Mouse (Mus musculus) skeletal muscle tissue, adult 2 months (tissue): ENCODE results near the gene Psme2.

Source experiments
- DNase-seq: peaks from one replicate; pipeline ENCODE4 v3.0.0-alpha.2; 2012; ENCODE audit warnings: low read depth, low spot score

Gene Psme2

DNA sequence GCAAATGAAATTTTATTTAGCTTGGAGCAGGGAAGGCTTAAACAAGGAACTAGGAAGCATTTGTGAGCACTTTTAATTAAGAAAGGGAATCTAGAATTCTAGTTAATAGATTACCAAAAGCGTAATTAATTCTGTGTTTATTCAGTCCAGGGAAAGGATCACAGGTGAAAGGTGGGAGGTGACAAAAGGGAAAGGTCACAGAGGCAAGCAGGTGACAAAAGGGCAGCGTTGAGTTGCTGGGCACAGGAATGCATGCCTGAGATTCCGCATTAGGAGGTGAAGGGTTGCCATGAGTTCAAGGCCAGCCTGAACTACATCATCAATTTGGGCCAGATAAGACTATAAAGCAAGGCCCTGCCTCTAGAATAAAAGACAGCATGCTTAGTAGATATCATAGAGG, 23.4 kb downstream of the Psme2 start:
- DNase-seq, result no peak

DNA sequence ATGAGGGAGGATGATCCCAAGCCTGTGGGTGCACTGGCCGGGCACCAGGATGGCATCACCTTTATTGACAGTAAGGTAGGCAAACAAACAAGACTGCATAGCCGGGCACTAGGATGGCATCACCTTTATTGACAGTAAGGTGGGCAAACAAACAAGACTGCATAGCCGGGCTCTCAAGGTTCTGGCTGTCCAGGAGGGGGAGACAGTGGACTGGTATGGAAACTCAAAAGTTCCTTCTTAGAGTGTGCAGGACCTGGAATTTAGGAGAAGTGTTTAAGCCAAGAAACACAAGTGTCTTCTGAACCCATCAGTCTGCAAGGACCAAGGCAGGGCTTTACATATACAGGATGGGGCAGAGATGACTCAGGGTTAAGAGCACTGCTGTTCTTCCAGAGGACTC, 25.2 kb downstream of the Psme2 start:
- no peak for DNase-seq

- DNase-seq, result no peak
These were observed 27.7 kb downstream of the Psme2 start for GRCm38 (mm10) chr14:55563249-55563648.

DNA sequence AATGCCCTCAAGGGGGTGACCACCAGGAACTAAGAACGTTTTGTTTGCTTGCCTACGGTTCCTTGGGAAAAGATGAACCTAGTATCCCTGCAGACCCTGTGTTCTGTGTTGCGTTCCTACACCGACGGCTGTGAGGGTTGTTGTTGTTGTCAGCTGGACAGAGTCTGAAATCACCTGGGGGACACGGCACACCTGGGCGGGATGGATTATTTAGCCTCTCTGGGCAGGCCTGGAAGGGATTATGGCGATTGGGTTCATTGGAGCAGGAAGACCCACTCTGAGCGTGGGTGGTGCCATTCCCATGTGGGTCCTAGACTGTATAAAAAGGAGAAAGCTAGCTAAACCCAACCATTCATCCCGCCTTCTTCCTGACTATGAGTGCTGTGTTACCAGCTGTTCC, 29.1 kb downstream of the Psme2 start:
- DNase-seq, result no peak

DNA sequence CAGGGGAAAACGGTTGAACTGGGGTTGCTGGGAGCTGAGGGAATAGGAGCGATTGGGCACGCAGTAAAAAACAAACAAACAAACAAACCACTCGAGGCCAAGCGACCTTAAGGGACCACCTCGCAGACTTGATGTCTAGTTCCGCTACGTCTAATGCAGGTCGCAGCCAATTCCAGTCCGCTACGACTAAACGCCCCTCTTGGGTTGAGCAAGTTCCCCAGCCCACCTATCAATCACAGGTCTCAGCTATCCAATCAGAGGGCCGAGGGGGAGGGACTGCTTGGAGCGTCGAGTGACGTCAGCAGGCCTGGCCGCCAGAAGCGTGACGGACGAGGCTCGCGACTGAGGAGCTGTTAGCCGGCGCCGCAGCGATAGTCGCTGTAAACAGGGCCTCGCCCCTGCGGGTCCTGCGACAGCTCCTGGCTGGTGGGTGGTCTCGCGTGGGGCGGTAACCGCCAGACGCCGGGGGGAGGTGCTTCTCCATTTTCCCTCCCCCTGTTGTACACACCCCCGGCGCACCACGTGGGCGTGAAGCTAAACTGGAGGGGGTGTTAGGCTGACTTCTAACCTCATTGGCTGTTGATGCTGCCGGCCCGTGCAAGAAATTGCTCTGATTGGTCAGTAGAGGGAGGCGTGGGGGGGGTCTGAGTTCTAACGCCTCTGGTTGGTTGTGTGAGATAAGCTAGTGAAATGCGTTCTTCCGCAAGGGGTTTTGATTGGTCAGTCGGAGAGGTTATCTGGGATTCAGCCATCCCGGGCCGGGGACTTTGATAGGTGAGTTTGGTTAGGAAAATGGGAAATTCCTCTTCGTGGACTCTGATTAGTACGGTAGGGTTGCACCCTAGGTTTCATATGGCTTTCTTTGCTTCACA, 30.5 kb downstream of the Psme2 start, which contains the start of gene A730061H03Rik:
TSS of gene A730061H03Rik (minus strand) at position 205 of the 872 bp plus-strand sequence.
- DNase-seq, result peak; percentile 99

DNA sequence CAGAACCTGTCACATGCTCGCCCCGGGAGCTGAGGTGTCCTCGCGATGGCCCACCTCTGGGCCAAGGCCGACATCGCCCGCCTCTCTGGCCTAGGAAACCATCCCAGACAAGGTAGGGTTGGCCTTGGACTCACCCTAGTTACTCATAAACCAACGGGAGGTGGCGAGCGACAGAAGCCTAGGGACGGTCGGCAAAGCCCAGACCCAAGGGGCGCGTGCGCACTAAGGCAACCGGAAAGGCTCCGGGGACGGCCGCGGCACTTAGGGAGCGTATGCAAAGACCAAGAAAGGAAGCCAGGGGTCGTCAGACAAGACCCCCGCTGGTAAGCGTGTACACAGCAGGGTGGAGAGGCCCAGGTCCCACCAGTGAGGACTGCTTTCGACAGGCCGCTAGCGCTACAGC, 31.1 kb downstream of the Psme2 start, which contains the start of gene Dcaf11:
TSS of gene Dcaf11 (plus strand) at position 208 of the 403 bp plus-strand sequence.
- DNase-seq, result peak; percentile 95

DNA sequence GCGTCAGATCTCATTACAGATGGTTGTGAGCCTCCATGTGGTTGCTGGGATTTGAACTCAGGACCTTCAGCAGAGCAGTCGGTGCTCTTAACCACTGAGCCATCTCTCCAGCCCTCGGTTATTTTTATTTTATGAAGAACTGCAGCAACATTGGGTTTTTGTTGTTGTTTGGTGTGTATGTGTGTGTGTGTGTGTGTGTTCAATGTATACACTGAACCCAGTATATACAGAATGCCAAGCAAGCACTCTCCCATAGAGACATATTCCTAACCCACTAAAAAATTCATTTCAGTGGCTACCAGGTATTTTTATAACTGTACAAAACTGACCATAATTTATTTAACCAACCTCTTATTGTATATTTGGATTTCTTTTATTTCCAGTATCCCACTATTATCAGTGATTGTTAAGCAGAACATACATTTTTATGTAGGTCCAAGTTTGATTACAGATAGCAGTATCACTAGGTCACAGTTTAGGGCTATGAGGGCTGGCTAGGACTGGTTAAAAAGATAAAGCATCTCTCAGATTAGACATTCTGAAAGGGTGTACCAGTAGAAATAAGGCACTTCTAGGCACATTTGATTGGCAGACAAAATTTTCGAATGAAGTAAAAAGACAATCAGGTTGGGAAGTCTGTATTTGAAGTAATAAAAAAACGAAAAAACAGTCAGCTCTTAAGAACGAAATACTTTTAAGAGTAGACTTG, 32.0 kb downstream of the Psme2 start:
- no peak for DNase-seq

DNA sequence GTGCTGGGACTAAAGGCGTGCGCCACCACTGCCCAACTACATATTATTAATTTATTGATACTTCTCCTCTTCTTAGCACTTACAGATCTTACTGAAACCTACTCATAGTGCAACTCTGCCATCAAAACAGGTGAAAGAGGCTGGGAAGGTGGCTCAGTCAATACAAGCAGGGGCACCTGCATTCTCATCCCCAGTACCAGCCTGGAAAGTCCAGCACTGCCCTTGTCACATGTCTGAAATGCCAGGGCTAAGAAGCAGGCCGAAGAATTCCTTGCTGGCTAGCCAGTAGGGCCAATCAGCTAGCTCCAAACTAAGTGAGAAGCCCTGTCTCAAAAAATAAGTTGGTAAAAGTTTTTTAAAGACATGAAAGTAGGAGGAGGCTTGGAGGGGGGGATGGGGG, 33.3 kb downstream of the Psme2 start:
- no peak for DNase-seq

DNA sequence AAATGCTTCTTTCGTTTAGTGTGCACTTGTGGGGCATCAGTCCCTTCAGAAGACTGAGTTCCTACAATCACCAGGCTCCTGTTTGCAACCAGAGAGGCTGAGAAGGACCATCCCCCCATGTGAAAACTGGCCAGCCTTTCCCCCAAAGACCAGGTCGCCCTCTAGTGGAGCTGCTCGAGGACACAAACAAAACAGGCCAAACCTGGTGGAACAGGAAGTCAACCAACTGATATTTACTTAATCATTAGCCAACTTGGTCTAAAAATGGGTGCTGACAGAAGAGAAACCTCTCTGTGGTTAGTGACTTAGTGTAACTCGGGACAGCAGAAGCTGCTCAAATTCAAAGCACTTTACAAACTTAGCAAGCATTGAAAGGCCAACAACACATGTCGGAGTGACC, 33.9 kb downstream of the Psme2 start:
- peak; percentile 78 for DNase-seq

DNA sequence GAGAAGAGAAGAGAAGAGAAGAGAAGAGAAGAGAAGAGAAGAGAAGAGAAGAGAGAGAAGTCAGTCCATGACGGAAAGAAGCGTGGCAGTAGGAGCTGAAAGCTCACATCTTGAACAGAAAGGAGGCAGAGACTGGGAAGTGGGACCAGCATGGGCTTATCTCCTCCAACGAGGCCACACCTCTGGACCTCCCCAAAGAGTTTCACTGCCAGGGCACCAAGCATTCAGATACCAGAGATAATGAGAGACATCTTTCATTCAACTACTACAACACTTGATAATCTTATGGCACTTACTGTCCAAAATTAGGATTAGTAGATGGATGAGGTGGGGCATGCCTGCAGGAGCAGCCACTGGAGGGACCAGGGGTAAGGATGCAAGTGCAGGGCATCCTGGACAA, 35.1 kb downstream of the Psme2 start:
- no peak for DNase-seq

GRCm38 (mm10) chr14:55554635-55555034, 36.3 kb downstream of the Psme2 start:
- DNase-seq, result no peak

DNA sequence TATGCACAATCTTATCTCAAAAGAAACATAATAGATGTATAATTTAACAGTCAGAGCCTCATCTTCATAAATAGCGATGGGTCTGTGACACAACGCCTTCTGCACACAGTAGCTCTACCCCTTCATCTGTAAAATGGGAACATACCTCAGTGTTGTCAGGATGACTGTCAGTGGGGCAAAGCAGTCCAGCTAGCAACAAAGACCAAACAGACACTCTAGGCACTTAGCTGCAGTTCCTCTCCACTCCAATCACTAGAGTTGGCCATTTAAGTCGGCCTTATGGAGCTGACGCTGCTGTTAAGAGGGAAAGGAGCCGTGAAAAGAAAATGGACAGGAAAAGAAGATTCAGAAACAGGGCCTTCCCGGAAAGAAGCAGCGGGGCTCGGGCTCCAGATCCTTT, 39.1 kb downstream of the Psme2 start:
- no peak for DNase-seq

DNA sequence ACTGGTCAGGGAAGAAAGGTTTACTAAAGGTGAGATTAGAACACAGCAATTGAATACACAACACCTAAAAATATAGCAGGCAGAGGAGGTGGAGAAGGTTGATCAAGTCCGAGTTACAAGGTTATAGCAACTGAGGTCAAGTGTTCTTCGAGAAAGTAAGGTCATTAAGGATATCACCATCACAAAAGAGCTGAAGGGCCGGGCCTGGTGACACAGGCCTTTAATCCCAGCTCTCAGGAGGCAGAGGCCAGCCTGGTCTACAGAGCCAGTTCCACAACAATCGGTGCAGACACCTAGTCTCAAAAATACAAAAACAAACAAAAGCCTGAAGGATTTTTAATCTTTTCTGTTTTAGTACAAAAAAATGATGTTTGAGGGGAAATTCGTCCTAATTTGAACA, 39.6 kb downstream of the Psme2 start:
- DNase-seq, result no peak

GRCm38 (mm10) chr14:55550191-55550590, 40.7 kb downstream of the Psme2 start:
- no peak for DNase-seq

DNA sequence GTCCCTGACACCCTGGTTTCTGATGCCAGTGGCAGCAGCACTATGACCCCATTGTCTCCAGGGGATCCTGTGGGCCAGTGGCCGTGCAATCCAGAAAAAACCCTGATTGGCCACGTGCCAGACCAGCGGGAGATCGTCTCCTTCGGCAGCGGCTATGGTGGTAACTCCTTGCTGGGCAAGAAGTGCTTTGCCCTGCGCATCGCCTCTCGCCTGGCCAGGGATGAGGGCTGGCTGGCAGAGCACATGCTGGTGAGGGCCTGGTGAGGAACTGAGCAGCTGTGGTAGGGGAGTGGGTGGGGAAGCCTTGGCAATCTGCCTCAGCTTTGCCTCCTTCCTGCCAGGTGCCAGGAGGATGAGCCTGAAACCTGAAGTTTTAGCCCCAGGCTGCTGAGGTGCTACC, 46.6 kb downstream of the Psme2 start:
- DNase-seq, result no peak

DNA sequence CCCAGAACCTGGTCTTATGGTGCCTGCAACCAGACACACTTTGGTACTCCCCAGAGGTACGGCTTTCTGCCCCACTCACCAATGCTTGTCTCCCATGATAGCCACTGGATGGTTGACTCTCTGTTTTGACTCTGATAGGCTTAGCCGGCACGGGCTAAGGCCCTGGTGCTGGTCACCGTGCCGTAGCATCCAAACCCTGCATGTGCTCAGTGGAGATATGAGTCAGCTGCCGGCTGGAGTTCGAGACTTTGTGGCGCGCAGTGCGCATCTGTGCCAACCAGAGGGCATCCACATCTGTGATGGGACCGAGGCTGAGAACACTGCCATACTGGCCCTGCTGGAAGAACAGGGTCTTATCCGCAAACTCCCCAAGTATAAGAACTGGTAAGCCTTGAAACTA, 48.6 kb downstream of the Psme2 start:
- DNase-seq, result no peak

- peak; percentile 77 for DNase-seq
These were observed 50.1 kb downstream of the Psme2 start for GRCm38 (mm10) chr14:55540787-55541321.

DNA sequence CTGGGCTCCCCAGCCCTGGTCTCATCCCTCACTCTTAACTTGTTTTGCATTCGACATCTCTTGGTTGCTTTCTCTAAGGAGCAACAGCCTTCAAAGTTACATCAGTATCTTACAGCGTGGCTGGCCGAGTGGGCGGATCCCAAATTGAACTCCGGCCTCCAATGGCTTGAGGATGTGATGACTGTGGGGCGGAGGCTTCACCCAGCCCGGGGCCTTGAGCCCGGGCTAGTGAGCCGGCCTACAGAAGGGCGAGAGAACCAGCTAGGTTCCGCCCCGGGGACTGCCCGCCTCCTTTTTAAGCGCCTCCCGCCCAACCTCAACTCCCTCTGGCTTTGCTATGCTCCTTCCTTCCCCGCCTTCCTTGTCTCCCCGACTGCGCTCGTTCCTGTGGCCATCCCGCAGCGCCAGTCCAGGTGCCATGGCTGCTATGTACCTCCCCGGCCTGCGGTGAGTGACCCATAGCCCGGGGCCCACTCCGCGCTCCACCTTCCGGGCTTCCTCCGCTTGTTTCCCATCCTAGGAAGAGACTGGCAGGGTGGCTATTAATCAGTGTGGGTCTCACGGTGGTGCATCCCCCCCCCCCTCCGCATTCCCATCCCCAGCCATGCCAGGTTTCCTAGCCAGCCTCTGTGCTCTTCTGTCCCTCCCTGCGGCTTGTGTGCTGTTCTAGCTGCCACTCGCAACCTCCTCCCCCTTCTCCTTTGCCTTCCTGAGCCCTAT, 50.7 kb downstream of the Psme2 start, which contains the start of gene Pck2:
TSS of gene Pck2 (plus strand) at position 200 of the 720 bp plus-strand sequence.
- DNase-seq, result peak; percentile 87
